Mouse (Mus musculus) embryonic facial prominence, embryonic 11.5 days (tissue): ENCODE measurements around the gene Cnppd1. TPM values are rescaled to one million over a fixed set of nuclear protein-coding genes. Genes with fewer than 3 reads are reported as not detected.

Source experiments
- ATAC-seq: fragments of 200-750 bp; cut with Nextera tagmentation; replicated peaks from 2 replicates; pipeline ENCODE4 v1.8.0; 2017; ENCODE audit warnings: low read depth; ENCODE audit not compliant: insufficient number of reproducible peaks, low FRiP score, low TSS enrichment
- DNase-seq: peaks from one replicate; pipeline ENCODE4 v3.0.0-alpha.2; 2015; ENCODE audit warnings: low spot score
- H3K27ac ChIP-seq: fragments of 300-500 bp; sonication (generic); replicated peaks from 2 replicates; pipeline ENCODE4 v1.5.1; 2014; ENCODE audit warnings: mild to moderate bottlenecking, low read depth, low read length, control low read depth
- H3K27me3 ChIP-seq: fragments of 300-500 bp; sonication (generic); 2 replicates; pipeline ENCODE4 v1.6.1; 2014; ENCODE audit warnings: mild to moderate bottlenecking, low read length, moderate library complexity, mixed read lengths; ENCODE audit not compliant: control insufficient read depth, insufficient read depth
- H3K36me3 ChIP-seq: fragments of 300-500 bp; sonication (generic); replicated peaks from 2 replicates; pipeline ENCODE4 v1.6.1; 2014; ENCODE audit warnings: low read depth, mild to moderate bottlenecking, low read length, moderate library complexity, mixed read lengths; ENCODE audit not compliant: control insufficient read depth, insufficient read depth
- H3K4me1 ChIP-seq: fragments of 300-500 bp; sonication (generic); 2 replicates; pipeline ENCODE4 v1.6.1; 2014; ENCODE audit warnings: low read length, mixed read lengths; ENCODE audit not compliant: control insufficient read depth, insufficient read depth
- H3K4me2 ChIP-seq: fragments of 300-500 bp; sonication (generic); 2 replicates; pipeline ENCODE4 v1.6.1; 2014; ENCODE audit warnings: low read depth, mild to moderate bottlenecking, control low read depth, low read length, moderate library complexity
- H3K4me3 ChIP-seq: fragments of 300-500 bp; sonication (generic); 2 replicates; pipeline ENCODE4 v1.5.1; 2014; ENCODE audit warnings: low read depth, low read length, control low read depth
- H3K9ac ChIP-seq: fragments of 300-500 bp; sonication (generic); replicated peaks from 2 replicates; pipeline ENCODE4 v1.6.1; 2014; ENCODE audit warnings: mild to moderate bottlenecking, control low read depth, low read length
- H3K9me3 ChIP-seq: fragments of 300-500 bp; sonication (generic); replicated peaks from 2 replicates; pipeline ENCODE4 v1.6.1; 2016; ENCODE audit warnings: mild to moderate bottlenecking, low read length, inconsistent platforms, mixed read lengths; ENCODE audit not compliant: control insufficient read depth
- WGBS: fragments of 180-500 bp; shearing (Covaris S2); extraction: QIAGEN DNeasy Blood & Tissue Kit; methylation state at CpG from one replicate; pipeline ENCODE4 v1.1.7; 2014; 5-methylcytosine and 5-hydroxymethylcytosine counted together
- polyA plus RNA-seq: library from polyadenylated mRNA; unstranded; fragments of >200 nt; fragmentation: Nextera tagmentation; extraction: Ambion mirVana; gene quantifications from 2 replicates; pipeline ENCODE4 v1.2.1, GENCODE M21; 2014

Gene Cnppd1
- polyA plus RNA-seq, 1 experiment from 2014 or later, result 33.8 TPM

DNA sequence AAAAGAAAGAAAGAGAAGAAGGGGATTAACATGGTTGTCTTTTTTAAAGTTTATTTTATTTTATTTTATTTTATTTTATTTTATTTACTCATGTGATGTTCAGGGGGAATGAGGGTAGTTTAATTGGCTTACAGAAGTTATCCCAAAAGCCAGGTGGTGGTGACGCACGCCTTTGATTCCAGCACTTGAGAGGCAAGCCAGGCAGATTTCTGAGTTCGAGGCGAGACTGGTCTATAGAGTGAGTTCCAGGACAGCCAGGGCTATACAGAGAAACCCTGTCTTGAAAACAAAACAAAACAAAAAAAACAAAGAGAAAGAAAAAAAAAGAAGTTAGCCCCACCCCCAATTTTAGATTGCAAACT, 17.7 kb upstream of the Cnppd1 start:
- H3K4me1 ChIP-seq, result no peaks in the 10 kb centered on the region
- H3K27ac ChIP-seq, result no peak overlapping the region
- WGBS, result 83% methylated on average over 4 of the region's 4 CpGs
- H3K4me2 ChIP-seq, result no peak overlapping the region
- no peaks in the 10 kb centered on the region for H3K27me3 ChIP-seq
- H3K9me3 ChIP-seq, result no peaks in the 10 kb centered on the region
- H3K4me3 ChIP-seq, result no peak overlapping the region
- no peaks in the 10 kb centered on the region for H3K36me3 ChIP-seq
- no peak overlapping the region for H3K9ac ChIP-seq
- ATAC-seq (no peak), DNase-seq (no peak)

DNA sequence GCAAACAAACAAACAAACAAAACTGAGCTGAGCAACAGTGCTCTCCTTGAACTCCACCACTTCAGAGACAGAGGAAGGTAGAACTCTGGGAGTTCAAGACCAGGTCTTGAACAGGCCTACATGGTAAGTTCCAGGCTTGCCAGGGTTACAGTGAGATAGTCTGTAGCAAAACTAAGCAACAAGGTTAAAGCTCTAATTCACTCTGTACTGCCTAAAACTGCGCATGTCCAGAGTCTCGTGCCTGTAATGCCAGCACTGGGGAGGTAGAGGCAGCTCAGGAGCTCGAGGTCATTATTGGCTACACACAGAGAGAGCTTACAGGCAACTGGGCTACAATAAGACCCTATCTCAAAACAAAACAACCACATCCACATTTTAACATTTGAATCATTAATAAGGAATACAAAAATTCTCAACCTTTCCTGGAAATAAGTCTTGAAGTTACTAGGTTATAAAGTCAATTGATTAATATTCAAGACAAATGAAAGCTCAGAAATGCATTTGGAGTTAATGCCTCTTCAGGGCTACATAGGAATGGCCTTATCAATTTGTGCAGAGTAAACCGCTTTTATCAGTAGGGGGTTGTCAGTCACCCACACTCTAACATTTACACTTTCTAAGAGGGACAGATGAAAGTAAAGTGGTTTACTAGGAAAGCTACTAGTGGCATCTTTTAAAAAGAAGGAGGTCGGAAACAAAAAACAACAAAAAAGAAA, 17.2 kb upstream of the Cnppd1 start:
- WGBS, result 75% methylated on average over 5 of the region's 5 CpGs
- H3K4me1 ChIP-seq, result no peaks in the 10 kb centered on the region
- no peak for DNase-seq

DNA sequence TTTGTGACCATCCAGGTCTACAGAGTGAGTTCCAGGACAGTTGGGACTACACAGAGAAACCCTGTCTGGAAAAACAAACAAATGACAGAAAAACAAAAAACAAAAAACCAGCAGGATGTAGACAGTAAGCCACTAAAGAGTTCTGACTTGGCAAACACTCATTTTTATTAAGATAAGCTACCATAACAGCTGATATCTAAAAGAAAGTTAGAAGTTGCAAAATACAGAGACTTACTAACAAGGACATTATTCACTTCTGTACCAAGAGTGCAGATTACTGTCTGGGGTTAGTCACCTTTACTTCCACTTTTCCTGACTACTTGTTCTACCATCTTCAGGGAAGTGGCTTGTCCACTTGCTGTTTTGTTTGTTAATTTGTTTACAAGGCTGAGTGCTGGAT, 16.5 kb upstream of the Cnppd1 start:
- no peak for DNase-seq
- Histone ChIP-seq H3K4me2 (no peak overlapping the region), H3K27me3 (no peaks in the 10 kb centered on the region), H3K27ac (no peak overlapping the region), H3K9me3 (no peaks in the 10 kb centered on the region), H3K36me3 (no peaks in the 10 kb centered on the region), H3K4me3 (no peak overlapping the region), H3K9ac (no peak overlapping the region), H3K4me1 (no peaks in the 10 kb centered on the region)
- ATAC-seq, result no peak

More for the DNA sequence above, 17.2 kb upstream of the Cnppd1 start:
- no peak for ATAC-seq
- no peaks in the 10 kb centered on the region for H3K27me3 ChIP-seq
- H3K4me2 ChIP-seq, result no peak overlapping the region
- H3K27ac ChIP-seq, result no peak overlapping the region
- no peak overlapping the region for H3K9ac ChIP-seq
- H3K36me3 ChIP-seq, result no peaks in the 10 kb centered on the region
- H3K9me3 ChIP-seq, result no peaks in the 10 kb centered on the region
- H3K4me3 ChIP-seq, result no peak overlapping the region

DNA sequence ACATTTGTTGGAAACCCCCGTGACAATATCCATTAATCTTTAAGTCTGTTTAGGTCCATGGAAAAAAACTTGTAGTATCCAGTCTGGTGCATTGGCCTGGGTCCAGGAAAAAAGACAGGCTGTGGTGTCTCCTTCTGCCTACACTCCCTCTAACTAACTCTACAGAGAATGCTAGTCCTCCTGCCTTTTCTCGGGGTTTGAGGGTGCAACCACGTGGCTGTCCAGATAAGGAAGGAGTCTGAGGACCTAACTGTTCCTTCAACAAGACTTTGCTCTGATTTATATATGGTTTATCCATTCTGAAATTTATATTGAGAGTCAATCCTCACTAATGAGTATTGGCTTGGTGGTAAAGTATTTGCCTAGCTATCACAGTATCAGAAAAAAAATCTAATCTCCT, 13.3 kb upstream of the Cnppd1 start:
- Histone ChIP-seq H3K4me1 (no peaks in the 10 kb centered on the region), H3K36me3 (no peaks in the 10 kb centered on the region), H3K27me3 (no peaks in the 10 kb centered on the region), H3K9me3 (no peaks in the 10 kb centered on the region), H3K4me3 (no peak overlapping the region), H3K4me2 (no peak overlapping the region), H3K27ac (no peak overlapping the region), H3K9ac (no peak overlapping the region)
- ATAC-seq (no peak), DNase-seq (no peak)
- 75% methylated on average over 3 of the region's 3 CpGs for WGBS

GRCm38 (mm10) chr1:75148727-75149126, 6.2 kb upstream of the Cnppd1 start:
- H3K27me3 ChIP-seq, result no peaks in the 10 kb centered on the region
- no peaks in the 10 kb centered on the region for H3K4me1 ChIP-seq
- ATAC-seq, result no peak
- no peak overlapping the region for H3K4me2 ChIP-seq
- no peak overlapping the region for H3K27ac ChIP-seq
- no peak for DNase-seq
- H3K9me3 ChIP-seq, result no peaks in the 10 kb centered on the region
- H3K9ac ChIP-seq, result no peak overlapping the region
- peaks cover 13% of the 10 kb centered on the region for H3K36me3 ChIP-seq
- 91% methylated on average over 4 of the region's 4 CpGs for WGBS
- H3K4me3 ChIP-seq, result no peak overlapping the region

GRCm38 (mm10) chr1:75147411-75148135, 5.1 kb upstream of the Cnppd1 start:
- no peak overlapping the region for H3K4me2 ChIP-seq
- DNase-seq (no peak), ATAC-seq (no peak)
- peaks cover 13% of the 10 kb centered on the region for H3K36me3 ChIP-seq
- H3K27ac ChIP-seq, result no peak overlapping the region
- H3K4me3 ChIP-seq, result no peak overlapping the region
- H3K9ac ChIP-seq, result no peak overlapping the region
- WGBS, result 78% methylated on average over 7 of the region's 7 CpGs
- no peaks in the 10 kb centered on the region for H3K9me3 ChIP-seq
- H3K27me3 ChIP-seq, result no peaks in the 10 kb centered on the region
- H3K4me1 ChIP-seq, result no peaks in the 10 kb centered on the region

- Histone ChIP-seq H3K9ac (no peak overlapping the region), H3K9me3 (no peaks in the 10 kb centered on the region), H3K27me3 (no peaks in the 10 kb centered on the region), H3K27ac (no peak overlapping the region), H3K4me1 (no peaks in the 10 kb centered on the region), H3K4me3 (no peak overlapping the region), H3K36me3 (peaks cover 13% of the 10 kb centered on the region), H3K4me2 (no peak overlapping the region)
- 93% methylated on average over 3 of the region's 3 CpGs for WGBS
- ATAC-seq (no peak), DNase-seq (no peak)
Measured at GRCm38 (mm10) chr1:75145589-75145988, 3.1 kb upstream of the Cnppd1 start.

GRCm38 (mm10) chr1:75141486-75142190, 873 bp downstream of the Cnppd1 start:
- Histone ChIP-seq H3K9ac (peak overlapping the region; percentile 70), H3K27me3 (no peaks in the 10 kb centered on the region), H3K27ac (no peak overlapping the region), H3K4me1 (no peaks in the 10 kb centered on the region), H3K4me3 (peak overlapping the region; percentile 57), H3K9me3 (no peaks in the 10 kb centered on the region), H3K4me2 (peak overlapping the region; percentile 94), H3K36me3 (peaks cover 10% of the 10 kb centered on the region)
- ATAC-seq (no peak), DNase-seq (peak; percentile 53)
- under 1% methylated on average over 51 of the region's 53 CpGs for WGBS
